Mouse (Mus musculus): Measurements from ENCODE around the gene H2-Ab1. TPM values are rescaled to one million over a fixed set of nuclear protein-coding genes. Genes with fewer than 3 reads are reported as not detected.
A peak's percentile ranks its signal among the peaks of the same experiment; 100 is the strongest.

Gene H2-Ab1
- polyA plus RNA-seq, 1 experiment from 2014 or later, result 28.5 TPM

DNA sequence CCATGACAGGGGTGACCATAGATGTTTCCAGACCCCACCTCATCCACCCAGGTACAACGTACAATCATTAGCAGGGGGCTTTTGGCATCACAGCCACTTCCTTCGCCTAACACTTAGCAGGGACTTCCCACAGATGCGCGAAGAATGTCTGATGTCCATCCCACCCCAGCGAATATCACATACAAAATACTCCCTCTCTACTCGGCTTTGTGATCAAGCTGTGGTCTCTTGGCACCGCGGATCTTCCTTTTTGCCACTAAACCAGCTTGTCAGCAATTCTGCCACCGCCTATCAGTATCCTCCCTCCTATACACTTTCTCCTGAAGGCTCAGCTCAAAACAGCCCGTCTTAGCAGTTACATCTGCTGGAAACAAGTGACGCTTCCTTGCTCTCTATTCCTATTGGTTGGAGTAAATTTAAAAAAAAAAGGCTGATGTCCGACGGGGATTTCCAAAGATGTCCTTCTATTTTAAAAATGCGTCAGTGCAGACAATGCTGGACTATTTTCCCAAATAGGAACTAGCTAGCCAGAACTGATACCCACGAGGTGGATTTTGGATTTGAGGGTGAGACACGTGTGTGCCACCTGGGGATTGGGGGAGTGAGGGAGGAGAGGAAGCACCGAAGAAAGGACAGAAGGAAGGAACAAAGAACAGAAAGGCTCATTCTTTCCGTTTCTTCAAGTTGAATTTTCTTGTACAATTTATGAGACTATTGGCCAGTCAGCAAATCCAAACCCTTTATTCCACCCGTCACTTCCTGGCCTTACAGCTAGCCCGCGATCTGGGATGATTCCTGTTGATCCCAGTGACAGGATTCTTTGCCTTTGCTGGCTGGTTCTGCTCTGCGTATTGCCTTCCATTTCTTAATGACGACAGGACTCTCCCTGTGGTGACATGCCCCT is 38.7 kb downstream of the H2-Ab1 start:
- ATAC-seq, result peak; percentile 47; the same call in 1 of the 2 replicates
- H3K27me3 ChIP-seq (replicated peaks; ENCODE audit: control insufficient read depth, insufficient read depth, low read length), result no peaks in the 10 kb centered on the region
- H3K9me3 ChIP-seq (ENCODE audit: control insufficient read depth, low read length), result no peaks in the 10 kb centered on the region
- no peaks in the 10 kb centered on the region for H3K36me3 ChIP-seq (ENCODE audit: control insufficient read depth, insufficient read depth, low read length)
- no peak overlapping the region for H3K27ac ChIP-seq (ENCODE audit: low read length)
- H3K4me1 ChIP-seq (ENCODE audit: control insufficient read depth, insufficient read depth, low read length), result no peaks in the 10 kb centered on the region
- peak overlapping the region; percentile 44 for H3K4me2 ChIP-seq (ENCODE audit: low read depth, low read length)
- peak overlapping the region; percentile 16; the same call in 1 of the 2 replicates for H3K4me3 ChIP-seq (ENCODE audit: low read length)
- WGBS, result 25% methylated on average over 23 of the region's 23 CpGs
- no peak overlapping the region for H3K9ac ChIP-seq (ENCODE audit: low read depth, low read length)

- H3K27ac ChIP-seq (ENCODE audit: low read length), result no peak overlapping the region
- 74% methylated on average over 3 of the region's 3 CpGs for WGBS
- no peaks in the 10 kb centered on the region for H3K9me3 ChIP-seq (ENCODE audit: control insufficient read depth, low read length)
- no peaks in the 10 kb centered on the region for H3K4me1 ChIP-seq (ENCODE audit: control insufficient read depth, insufficient read depth, low read length)
- no peak overlapping the region for H3K4me2 ChIP-seq (ENCODE audit: low read depth, low read length)
- no peaks in the 10 kb centered on the region for H3K36me3 ChIP-seq (ENCODE audit: control insufficient read depth, insufficient read depth, low read length)
- no peaks in the 10 kb centered on the region for H3K27me3 ChIP-seq (replicated peaks; ENCODE audit: control insufficient read depth, insufficient read depth, low read length)
- no peak overlapping the region for H3K4me3 ChIP-seq (ENCODE audit: low read length)
- ATAC-seq, result no peak
- H3K9ac ChIP-seq (ENCODE audit: low read depth, low read length), result no peak overlapping the region
Measured at GRCm38 (mm10) chr17:34299356-34299755, 41.9 kb downstream of the H2-Ab1 start.

GRCm38 (mm10) chr17:34300071-34300470 is 42.6 kb downstream of the H2-Ab1 start:
- H3K4me3 ChIP-seq (ENCODE audit: low read length), result no peak overlapping the region
- no peaks in the 10 kb centered on the region for H3K9me3 ChIP-seq (ENCODE audit: control insufficient read depth, low read length)
- no peaks in the 10 kb centered on the region for H3K4me1 ChIP-seq (ENCODE audit: control insufficient read depth, insufficient read depth, low read length)
- no peak for ATAC-seq
- H3K36me3 ChIP-seq (ENCODE audit: control insufficient read depth, insufficient read depth, low read length), result no peaks in the 10 kb centered on the region
- H3K4me2 ChIP-seq (ENCODE audit: low read depth, low read length), result no peak overlapping the region
- no peak overlapping the region for H3K27ac ChIP-seq (ENCODE audit: low read length)
- WGBS, result 78% methylated on average over 8 of the region's 8 CpGs
- no peaks in the 10 kb centered on the region for H3K27me3 ChIP-seq (replicated peaks; ENCODE audit: control insufficient read depth, insufficient read depth, low read length)
- no peak overlapping the region for H3K9ac ChIP-seq (ENCODE audit: low read depth, low read length)

- Histone ChIP-seq H3K27me3 (replicated peaks; ENCODE audit: control insufficient read depth, insufficient read depth, low read length) (no peaks in the 10 kb centered on the region), H3K9me3 (ENCODE audit: control insufficient read depth, low read length) (no peaks in the 10 kb centered on the region), H3K4me1 (ENCODE audit: control insufficient read depth, insufficient read depth, low read length) (no peaks in the 10 kb centered on the region), H3K9ac (ENCODE audit: low read depth, low read length) (no peak overlapping the region; the same call in 1 of the 2 replicates), H3K4me3 (ENCODE audit: low read length) (peak overlapping the region; percentile 18; the same call in 1 of the 2 replicates), H3K4me2 (ENCODE audit: low read depth, low read length) (peak overlapping the region; percentile 33), H3K36me3 (ENCODE audit: control insufficient read depth, insufficient read depth, low read length) (no peaks in the 10 kb centered on the region), H3K27ac (ENCODE audit: low read length) (peak overlapping the region; percentile 83)
- WGBS, result 64% methylated on average over 23 of the region's 23 CpGs
- ATAC-seq, result peak; percentile 88
Measured at GRCm38 (mm10) chr17:34300691-34301566, 43.4 kb downstream of the H2-Ab1 start.

DNA sequence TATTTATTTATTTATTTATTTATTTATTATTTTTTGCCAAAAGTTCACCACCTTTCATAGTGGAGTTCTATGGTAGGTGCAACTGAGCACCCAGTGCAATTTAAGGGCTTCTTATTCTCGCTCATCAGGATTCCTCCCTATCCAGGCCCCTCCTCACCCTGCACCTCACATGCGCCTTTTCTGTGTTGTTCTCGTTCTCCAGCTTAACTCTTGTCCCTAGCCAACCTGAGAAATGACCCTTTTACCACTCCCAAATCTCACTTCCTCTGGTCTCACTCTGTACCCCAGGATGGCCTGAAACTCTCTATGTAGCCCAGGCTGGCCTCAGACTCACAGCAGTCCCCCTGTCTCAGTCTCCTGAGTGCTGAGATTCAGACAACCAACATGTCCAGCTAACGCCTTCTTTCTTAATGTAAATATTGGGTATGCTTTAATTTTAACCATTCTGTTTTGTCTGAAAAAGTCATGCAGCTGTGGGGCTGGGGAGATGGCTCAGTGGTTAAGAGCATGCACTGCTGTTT is 44.2 kb downstream of the H2-Ab1 start:
- WGBS, result 85% methylated on average over 4 of the region's 4 CpGs
- Histone ChIP-seq H3K9me3 (ENCODE audit: control insufficient read depth, low read length) (no peaks in the 10 kb centered on the region), H3K4me3 (ENCODE audit: low read length) (no peak overlapping the region), H3K4me1 (ENCODE audit: control insufficient read depth, insufficient read depth, low read length) (no peaks in the 10 kb centered on the region), H3K9ac (ENCODE audit: low read depth, low read length) (no peak overlapping the region), H3K27me3 (replicated peaks; ENCODE audit: control insufficient read depth, insufficient read depth, low read length) (no peaks in the 10 kb centered on the region), H3K27ac (ENCODE audit: low read length) (no peak overlapping the region), H3K4me2 (ENCODE audit: low read depth, low read length) (no peak overlapping the region), H3K36me3 (ENCODE audit: control insufficient read depth, insufficient read depth, low read length) (no peaks in the 10 kb centered on the region)
- no peak for ATAC-seq

DNA sequence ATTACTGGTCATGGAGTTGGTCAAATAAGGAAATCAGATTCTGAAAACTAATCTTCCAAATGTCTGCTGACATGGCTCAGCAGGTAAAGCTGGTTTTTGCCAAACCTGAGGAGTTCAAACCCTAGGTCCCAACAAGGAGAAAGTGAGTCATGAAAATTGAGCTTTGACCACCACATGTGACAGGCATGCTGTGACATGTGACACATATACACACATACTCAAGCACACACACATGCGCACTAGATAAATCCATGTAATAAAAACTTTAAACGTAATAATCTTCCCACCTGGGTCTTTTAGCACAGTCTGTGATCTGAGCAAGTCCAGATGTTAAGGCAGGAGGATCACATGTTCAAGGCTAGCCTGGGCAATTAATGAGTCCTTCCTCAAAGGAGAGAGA is 46.3 kb downstream of the H2-Ab1 start:
- ATAC-seq, result no peak
- WGBS, result 80% methylated on average over 2 of the region's 2 CpGs
- no peak overlapping the region for H3K4me2 ChIP-seq (ENCODE audit: low read depth, low read length)

GRCm38 (mm10) chr17:34304751-34305150 is 47.3 kb downstream of the H2-Ab1 start:
- H3K36me3 ChIP-seq (ENCODE audit: control insufficient read depth, insufficient read depth, low read length), result no peaks in the 10 kb centered on the region
- H3K9me3 ChIP-seq (ENCODE audit: control insufficient read depth, low read length), result no peaks in the 10 kb centered on the region
- H3K4me2 ChIP-seq (ENCODE audit: low read depth, low read length), result no peak overlapping the region
- H3K27ac ChIP-seq (ENCODE audit: low read length), result no peak overlapping the region
- 15% methylated on average over 4 of the region's 4 CpGs for WGBS
- H3K27me3 ChIP-seq (replicated peaks; ENCODE audit: control insufficient read depth, insufficient read depth, low read length), result no peaks in the 10 kb centered on the region
- no peak for ATAC-seq
- H3K4me3 ChIP-seq (ENCODE audit: low read length), result no peak overlapping the region
- no peaks in the 10 kb centered on the region for H3K4me1 ChIP-seq (ENCODE audit: control insufficient read depth, insufficient read depth, low read length)
- no peak overlapping the region for H3K9ac ChIP-seq (ENCODE audit: low read depth, low read length)

More for the DNA sequence above, 46.3 kb downstream of the H2-Ab1 start:
- H3K4me1 ChIP-seq (ENCODE audit: control insufficient read depth, insufficient read depth, low read length), result no peaks in the 10 kb centered on the region
- no peaks in the 10 kb centered on the region for H3K9me3 ChIP-seq (ENCODE audit: control insufficient read depth, low read length)
- no peak overlapping the region for H3K4me3 ChIP-seq (ENCODE audit: low read length)
- no peak overlapping the region for H3K27ac ChIP-seq (ENCODE audit: low read length)
- H3K9ac ChIP-seq (ENCODE audit: low read depth, low read length), result no peak overlapping the region
- H3K36me3 ChIP-seq (ENCODE audit: control insufficient read depth, insufficient read depth, low read length), result no peaks in the 10 kb centered on the region
- H3K27me3 ChIP-seq (replicated peaks; ENCODE audit: control insufficient read depth, insufficient read depth, low read length), result no peaks in the 10 kb centered on the region

DNA sequence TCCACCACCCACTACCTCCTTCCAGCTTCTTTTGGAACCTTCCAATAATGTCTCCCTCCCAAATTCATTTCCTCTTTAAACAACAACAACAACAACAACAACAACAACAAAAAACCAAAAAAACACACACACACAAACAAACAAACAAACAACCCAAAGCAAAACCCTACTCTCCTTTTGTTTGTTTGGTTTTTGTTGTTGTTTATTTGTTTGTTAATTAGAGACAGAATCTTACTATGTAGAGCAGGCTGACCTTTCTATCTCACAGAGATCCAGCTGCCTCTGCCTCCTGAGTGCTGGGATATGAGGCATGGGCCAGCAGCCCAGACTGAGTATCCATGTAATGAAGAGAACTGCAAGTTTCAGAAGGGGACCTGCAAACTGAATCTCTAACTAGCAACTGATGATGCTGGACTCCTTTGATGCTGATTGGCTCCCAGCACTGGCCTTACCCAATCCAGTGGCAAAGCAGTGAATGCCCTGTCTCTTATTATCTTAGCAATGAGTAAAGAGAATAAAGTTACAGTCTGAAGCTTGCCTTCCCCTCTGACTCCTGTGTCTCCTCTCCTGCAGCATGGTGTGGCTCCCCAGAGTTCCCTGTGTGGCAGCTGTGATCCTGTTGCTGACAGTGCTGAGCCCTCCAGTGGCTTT is 48.0 kb downstream of the H2-Ab1 start, which contains the start of gene H2-Eb1:
Gene H2-Eb1, plus strand, starts transcription at position 488 of the 651 bp plus-strand sequence.
- ATAC-seq, result peak; percentile 54; the same call in 1 of the 2 replicates
- H3K36me3 ChIP-seq (ENCODE audit: control insufficient read depth, insufficient read depth, low read length), result no peaks in the 10 kb centered on the region
- H3K27ac ChIP-seq (ENCODE audit: low read length), result no peak within 1 kb of the TSS
- H3K4me1 ChIP-seq (ENCODE audit: control insufficient read depth, insufficient read depth, low read length), result no peaks in the 10 kb centered on the region
- no peaks in the 10 kb centered on the region for H3K27me3 ChIP-seq (replicated peaks; ENCODE audit: control insufficient read depth, insufficient read depth, low read length)
- H3K4me3 ChIP-seq (ENCODE audit: low read length), result no peak within 1 kb of the TSS
- H3K9me3 ChIP-seq (ENCODE audit: control insufficient read depth, low read length), result no peaks in the 10 kb centered on the region
- H3K4me2 ChIP-seq (ENCODE audit: low read depth, low read length), result no peak within 1 kb of the TSS
- H3K9ac ChIP-seq (ENCODE audit: low read depth, low read length), result no peak within 1 kb of the TSS
